Mouse (Mus musculus) CD8-positive naive resting alpha-beta T cell, adult 2 months (primary cell): ENCODE results near the gene Ppp1r14a.

Experiments
- DNase-seq, 2 experiments: peaks; one replicate each; pipeline ENCODE4 v3.0.0; 2022; ENCODE audit warnings: low read depth in 2 of 2, low spot score in 2 of 2

The Ppp1r14a gene

DNA sequence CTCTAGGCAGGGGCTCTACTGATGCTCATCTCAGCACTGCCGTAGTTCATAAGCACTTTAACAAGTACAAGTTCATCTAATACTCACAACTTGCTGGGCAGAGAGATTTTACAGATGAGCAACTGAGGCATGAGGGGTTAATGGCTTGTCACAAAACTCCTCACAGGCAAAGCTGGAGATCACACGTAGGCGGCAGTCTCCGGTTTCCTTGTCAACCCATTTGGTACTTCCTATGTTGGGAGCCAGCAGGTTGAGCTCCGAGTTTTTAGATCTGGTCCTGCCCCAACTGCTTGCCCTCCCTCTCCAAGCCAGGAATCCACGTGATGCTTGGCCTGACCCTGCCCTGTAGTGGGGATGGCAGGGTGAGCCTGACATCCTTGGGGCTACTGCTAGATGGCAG lies 38.0 kb downstream of the Ppp1r14a start:
- no peak for DNase-seq

DNA sequence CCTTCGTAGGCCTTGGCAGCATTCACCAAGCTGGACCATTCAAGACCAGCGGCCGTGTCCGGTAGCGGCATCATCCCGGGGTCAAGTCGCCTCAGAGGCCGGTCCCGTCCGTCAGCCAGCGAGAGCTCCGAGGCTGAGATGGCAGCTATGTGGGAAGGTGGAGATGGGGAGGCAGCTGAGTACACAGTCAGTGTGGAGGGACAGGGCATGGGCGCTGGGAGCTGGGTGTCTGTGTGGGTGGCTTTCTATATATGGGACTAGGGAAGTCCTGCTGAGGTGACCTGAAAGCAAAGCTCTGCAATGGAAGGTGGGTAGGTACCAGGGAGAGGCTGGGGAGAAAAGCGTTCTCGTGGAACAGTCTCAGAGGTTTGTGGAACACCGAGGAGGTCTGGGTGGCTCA lies 39.9 kb downstream of the Ppp1r14a start:
- no peak for DNase-seq

DNA sequence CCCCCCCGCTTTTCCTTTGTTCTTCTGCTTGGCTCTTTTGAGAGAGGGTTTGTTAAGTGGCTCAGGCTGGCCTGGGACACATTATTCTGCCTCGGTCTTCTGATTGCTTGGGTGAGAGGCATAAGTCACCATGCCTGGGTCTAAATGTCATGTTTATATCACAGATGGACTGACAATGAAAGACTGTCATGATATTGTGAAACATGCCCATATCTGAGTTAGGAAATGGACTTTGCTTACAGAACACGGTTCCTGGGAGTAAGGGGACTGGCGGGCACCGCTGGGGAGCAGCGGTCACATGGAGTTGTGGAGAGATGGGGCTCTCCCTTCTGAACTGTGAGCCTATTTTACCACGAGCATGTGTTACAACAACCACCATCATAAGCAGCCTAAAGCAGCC lies 45.0 kb downstream of the Ppp1r14a start:
- no peak for DNase-seq

- no peak for DNase-seq
These were observed 46.2 kb downstream of the Ppp1r14a start for GRCm38 (mm10) chr7:29335276-29335675.

DNA sequence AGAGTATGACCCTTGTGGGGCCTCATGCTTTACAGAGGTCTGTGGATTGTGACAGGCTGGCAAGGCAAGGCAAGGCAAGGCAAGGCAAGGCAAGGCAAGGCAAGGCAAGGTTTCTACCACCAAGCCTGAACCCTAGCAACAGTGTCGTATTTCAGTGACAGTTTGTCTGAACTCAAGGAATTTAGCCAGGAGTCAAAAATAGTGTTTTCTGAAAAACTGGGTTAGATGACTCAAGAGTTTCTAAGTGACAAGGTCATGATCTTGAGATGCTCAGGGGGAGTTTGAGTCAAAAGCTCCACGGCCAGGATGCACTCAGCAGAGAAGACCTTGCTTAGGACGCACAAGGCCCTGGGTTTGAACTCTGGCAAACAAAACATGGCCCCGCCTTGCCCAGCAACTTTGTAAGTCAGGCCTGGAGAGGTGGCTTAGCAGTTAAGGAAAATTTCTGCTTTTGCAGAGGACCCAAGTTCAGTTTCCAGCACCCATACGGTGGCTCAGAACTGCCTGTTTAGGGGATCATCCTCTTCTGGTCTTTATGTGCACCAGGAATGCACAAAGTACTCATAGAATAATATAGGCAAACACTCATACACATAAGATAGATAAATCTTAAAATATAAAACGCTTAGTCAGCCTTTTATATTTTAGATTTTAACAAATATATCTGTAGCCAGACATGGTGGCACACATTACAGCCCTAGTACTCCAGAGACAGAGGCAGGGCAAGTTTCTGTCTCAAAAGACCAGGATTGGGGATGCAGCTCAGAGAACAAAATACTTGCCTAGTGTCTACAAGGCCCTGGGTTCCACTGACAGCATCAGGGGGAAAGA lies 46.9 kb downstream of the Ppp1r14a start:
- DNase-seq: no peak

GRCm38 (mm10) chr7:29336795-29337319 lies 47.7 kb downstream of the Ppp1r14a start:
- DNase-seq: no peak

DNA sequence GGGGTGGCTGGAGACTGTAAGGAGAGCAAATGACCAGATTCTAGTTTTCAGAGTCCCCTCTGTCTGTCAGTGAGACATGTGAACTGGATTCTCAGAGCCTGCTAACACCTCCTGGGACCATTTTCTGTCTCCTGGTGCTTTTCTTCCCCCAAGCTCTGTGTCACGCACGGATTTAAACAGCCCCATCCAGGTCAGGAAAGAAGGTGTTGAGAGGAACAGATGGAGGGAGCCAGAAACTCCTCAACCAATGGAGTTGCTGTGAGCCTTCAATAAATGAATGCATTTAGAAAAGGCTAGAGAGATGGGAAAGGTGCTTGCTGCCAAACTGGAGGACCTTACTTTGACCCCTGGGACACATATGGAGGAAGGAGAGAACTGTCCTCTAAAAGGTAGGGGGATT lies 48.7 kb downstream of the Ppp1r14a start:
- no peak for DNase-seq

- DNase-seq: no peak
These were observed 49.3 kb downstream of the Ppp1r14a start for GRCm38 (mm10) chr7:29338351-29338919.

DNA sequence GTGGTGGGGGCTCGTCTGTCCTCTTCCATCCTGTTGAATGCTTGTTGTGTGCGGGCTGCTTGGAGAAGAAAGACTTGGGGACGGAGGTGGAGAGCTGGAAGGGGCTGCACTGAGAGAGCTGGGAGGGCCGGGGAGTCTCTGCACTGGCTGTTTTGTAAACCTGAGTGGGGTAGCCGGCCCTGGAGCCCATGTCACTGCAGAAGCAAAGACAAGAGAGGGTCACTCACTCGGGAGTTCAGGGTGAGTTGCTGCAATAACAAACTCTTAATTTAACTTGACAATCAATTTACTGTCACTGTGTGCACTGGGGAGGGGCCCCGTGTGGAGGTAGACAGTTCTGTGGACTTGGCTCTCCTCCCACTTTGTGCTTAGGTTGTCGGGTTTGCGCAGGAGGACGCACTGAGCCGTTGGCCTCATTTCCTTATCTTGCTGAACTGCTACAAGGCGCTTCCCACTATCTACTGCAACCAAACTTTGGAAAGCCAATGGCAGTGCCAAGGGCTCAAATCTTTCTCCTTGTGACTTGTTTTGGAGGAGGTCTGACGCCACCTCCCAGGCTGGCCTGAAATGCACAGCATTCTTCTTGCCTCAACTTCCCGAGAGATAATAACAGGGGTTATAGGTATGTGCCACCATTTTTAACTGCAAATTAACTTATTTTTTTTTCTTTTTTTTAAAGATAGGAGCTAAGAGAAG lies 50.0 kb downstream of the Ppp1r14a start:
- DNase-seq: no peak

- DNase-seq: no peak
These were observed 51.1 kb downstream of the Ppp1r14a start for GRCm38 (mm10) chr7:29340247-29340646.

DNA sequence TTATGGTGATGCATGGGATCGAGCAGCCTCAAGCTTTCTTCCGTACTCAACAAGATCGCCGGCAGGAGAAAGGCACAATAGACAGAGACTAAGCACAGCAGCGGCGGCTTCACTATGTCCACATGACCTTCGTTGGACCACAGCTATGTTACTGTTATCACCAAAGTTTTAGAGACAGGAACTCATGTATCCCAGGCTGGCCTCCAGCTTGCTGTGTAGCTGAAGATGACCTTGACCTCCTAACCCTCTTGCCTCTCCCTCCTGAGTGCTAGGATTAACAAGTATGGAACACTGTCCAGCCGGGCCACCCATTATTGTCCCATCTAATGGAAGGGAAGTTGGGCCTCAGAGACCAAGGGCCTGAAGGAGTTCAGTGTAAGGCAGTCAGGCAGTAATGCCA lies 51.7 kb downstream of the Ppp1r14a start:
- DNase-seq: no peak

DNA sequence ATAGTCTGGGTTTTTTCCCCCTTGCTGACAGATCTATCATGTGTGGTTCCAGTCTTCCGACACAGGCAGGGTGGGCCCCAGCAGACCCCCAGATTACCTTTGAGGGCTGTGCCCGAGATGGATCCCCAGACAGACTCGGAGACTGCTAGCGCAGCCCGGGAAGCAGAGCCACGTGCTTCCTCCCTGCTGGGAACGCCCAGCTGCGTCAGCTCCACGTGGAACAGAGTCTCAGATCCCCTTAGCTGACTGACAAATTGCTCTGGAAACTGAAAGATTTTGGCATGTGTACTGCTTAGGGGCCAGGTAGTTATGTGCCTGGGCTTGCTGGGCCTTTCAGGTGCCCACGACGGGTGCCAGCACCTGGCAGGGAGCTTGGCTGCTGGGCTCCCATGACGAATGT lies 52.6 kb downstream of the Ppp1r14a start:
- DNase-seq: no peak

GRCm38 (mm10) chr7:29342489-29343092 lies 53.5 kb downstream of the Ppp1r14a start:
- no peak for DNase-seq
